Mouse (Mus musculus) forelimb bud, embryonic 11.5 days (tissue): ENCODE measurements around the gene Vps4b.
"Not testable (repeated sequence)": the region's sequence is repeated elsewhere in the genome, so short reads cannot be mapped to it uniquely, and the experiment has no call there.

ENCODE experiments used
- DNase-seq: peaks from one replicate; pipeline ENCODE4 v3.0.0-alpha.2; 2012; ENCODE audit warnings: low read depth, low spot score

The Vps4b gene

GRCm38 (mm10) chr1:106752013-106752412 is 44.5 kb downstream of the Vps4b start:
- no peak for DNase-seq

GRCm38 (mm10) chr1:106750656-106751055 is 45.9 kb downstream of the Vps4b start:
- no peak for DNase-seq

- DNase-seq, result no peak
Observed at GRCm38 (mm10) chr1:106748555-106749315, 47.8 kb downstream of the Vps4b start.

GRCm38 (mm10) chr1:106742980-106743379 is 53.5 kb downstream of the Vps4b start:
- DNase-seq, result no peak

GRCm38 (mm10) chr1:106740735-106741134 is 55.8 kb downstream of the Vps4b start:
- no peak for DNase-seq

- no peak for DNase-seq
Observed at GRCm38 (mm10) chr1:106739810-106740209, 56.7 kb downstream of the Vps4b start.

- peak; percentile 27 for DNase-seq
Observed at GRCm38 (mm10) chr1:106738092-106738491, 58.4 kb downstream of the Vps4b start.

- DNase-seq, result no peak
Observed at GRCm38 (mm10) chr1:106736211-106736610, 60.3 kb downstream of the Vps4b start.

- DNase-seq, result peak; percentile 42
Observed at GRCm38 (mm10) chr1:106735586-106735985, 60.9 kb downstream of the Vps4b start.

- DNase-seq, result no peak
Observed at GRCm38 (mm10) chr1:106722061-106722460, 74.5 kb downstream of the Vps4b start.

- DNase-seq, result not testable (repeated sequence)
Observed at GRCm38 (mm10) chr1:106717736-106718135, 78.8 kb downstream of the Vps4b start.

- peak; percentile 75 for DNase-seq
Observed at GRCm38 (mm10) chr1:106717071-106717601, 79.4 kb downstream of the Vps4b start.

GRCm38 (mm10) chr1:106716141-106716540 is 80.4 kb downstream of the Vps4b start:
- no peak for DNase-seq

- no peak for DNase-seq
Observed at GRCm38 (mm10) chr1:106715111-106716083, 81.1 kb downstream of the Vps4b start.

- peak; percentile 33 for DNase-seq
Observed at GRCm38 (mm10) chr1:106714530-106714981, 82.0 kb downstream of the Vps4b start.
